21 mouse cellular contexts compared by ENCODE assay signal in genomic region chr8:51809466-51809865, GRCm38 (mm10).
"Had no signal": no experiment of that assay in that cellular context is flagged by ENCODE, and none has a peak within 500 bp of the region (broad histone marks: within the 10 kb centered on the region; RNA-seq: fewer than 3 reads in every experiment).

No protein-coding gene starts in this region.

- H3K4me1 ChIP-seq: limb, embryonic 10.5 days; limb, embryonic 13.5 days; liver, embryonic 12.5 days; liver, embryonic 15.5 days; midbrain, embryonic 12.5 days; neural tube, embryonic 13.5 days; stomach, embryonic 15.5 days had no signal

- DNase-seq: kidney, adult 2 months; kidney, postnatal 25 days; layer of hippocampus, adult 9-11 months; liver; lung, adult 18-20 months; retina, postnatal 1 day; right cerebral cortex, postnatal 25 days; spleen, adult 18-20 months; thymus, postnatal 25 days had no signal

- H3K27me3 ChIP-seq: limb, embryonic 13.5 days; liver, embryonic 12.5 days; liver, embryonic 15.5 days; midbrain, embryonic 12.5 days; neural tube, embryonic 13.5 days; stomach, embryonic 15.5 days had no signal

- H3K9ac ChIP-seq: limb, embryonic 13.5 days; liver, embryonic 12.5 days; liver, embryonic 15.5 days; midbrain, embryonic 12.5 days; neural tube, embryonic 13.5 days; stomach, embryonic 15.5 days had no signal

- H3K27ac ChIP-seq: kidney, postnatal 0 days; layer of hippocampus, adult 2 months; limb, embryonic 10.5 days; limb, embryonic 13.5 days; liver, embryonic 12.5 days; liver, embryonic 15.5 days; macrophage; midbrain, embryonic 12.5 days; neural tube, embryonic 13.5 days; stomach, embryonic 15.5 days had no signal

- H3K4me3 ChIP-seq: layer of hippocampus, adult 2 months; limb, embryonic 10.5 days; limb, embryonic 13.5 days; liver, embryonic 12.5 days; liver, embryonic 15.5 days; midbrain, embryonic 12.5 days; myocyte; neural tube, embryonic 13.5 days; stomach, embryonic 15.5 days had no signal

- ATAC-seq: liver, embryonic 12.5 days; lung, postnatal 0 days had no signal

- H3K9me3 ChIP-seq: limb, embryonic 10.5 days; limb, embryonic 13.5 days; liver, embryonic 12.5 days; liver, embryonic 15.5 days; midbrain, embryonic 12.5 days; neural tube, embryonic 13.5 days; stomach, embryonic 15.5 days had no signal

- H3K4me2 ChIP-seq: limb, embryonic 13.5 days; liver, embryonic 12.5 days; liver, embryonic 15.5 days; midbrain, embryonic 12.5 days; neural tube, embryonic 13.5 days; stomach, embryonic 15.5 days had no signal

- H3K36me3 ChIP-seq: limb, embryonic 10.5 days; limb, embryonic 13.5 days; liver, embryonic 12.5 days; liver, embryonic 15.5 days; midbrain, embryonic 12.5 days; neural tube, embryonic 13.5 days; stomach, embryonic 15.5 days had no signal
